Mouse (Mus musculus) midbrain, postnatal 0 days (tissue): ENCODE data around the gene Nxpe2. TPM values are rescaled to one million over a fixed set of nuclear protein-coding genes. Genes with fewer than 3 reads are reported as not detected.
"Not testable (repeated sequence)": the region's sequence is repeated elsewhere in the genome, so short reads cannot be mapped to it uniquely, and the experiment has no call there.

ENCODE experiments used
- ATAC-seq: fragments of 200-750 bp; cut with Nextera tagmentation; 2 replicates; pipeline ENCODE4 v1.8.0; 2017; ENCODE audit warnings: moderate number of reproducible peaks, mild to moderate bottlenecking, moderate TSS enrichment, moderate library complexity; ENCODE audit not compliant: low FRiP score
- DNase-seq: peaks from one replicate; pipeline ENCODE4 v3.0.0-alpha.2; 2015; ENCODE audit warnings: low spot score
- H3K27ac ChIP-seq: fragments of 300-500 bp; sonication (generic); 2 replicates; pipeline ENCODE4 v1.5.1; 2014; ENCODE audit warnings: low read depth, mild to moderate bottlenecking, low read length, mixed read lengths
- H3K27me3 ChIP-seq: fragments of 300-500 bp; sonication (generic); 2 replicates; pipeline ENCODE4 v1.6.1; 2014; ENCODE audit warnings: low read length, control low read depth, mixed read lengths; ENCODE audit not compliant: insufficient read depth
- H3K36me3 ChIP-seq: fragments of 300-500 bp; sonication (generic); 2 replicates; pipeline ENCODE4 v1.6.1; 2014; ENCODE audit warnings: low read length, control low read depth, mixed read lengths; ENCODE audit not compliant: insufficient read depth
- H3K4me1 ChIP-seq: fragments of 300-500 bp; sonication (generic); 2 replicates; pipeline ENCODE4 v1.6.1; 2014; ENCODE audit warnings: mild to moderate bottlenecking, control low read depth, antibody characterized with exemption, low read length, mixed read lengths; ENCODE audit not compliant: insufficient read depth
- H3K4me2 ChIP-seq: fragments of 300-500 bp; sonication (generic); 2 replicates; pipeline ENCODE4 v1.6.1; 2014; ENCODE audit warnings: low read depth, mild to moderate bottlenecking, low read length, mixed read lengths; ENCODE audit not compliant: poor library complexity, severe bottlenecking
- H3K4me3 ChIP-seq: fragments of 300-500 bp; sonication (generic); 2 replicates; pipeline ENCODE4 v1.5.1; 2014; ENCODE audit warnings: low read depth, mild to moderate bottlenecking, low read length, moderate library complexity
- H3K9ac ChIP-seq: fragments of 300-500 bp; sonication (generic); replicated peaks from 2 replicates; pipeline ENCODE4 v1.6.1; 2014; ENCODE audit warnings: mild to moderate bottlenecking, low read length, moderate library complexity, mixed read lengths; ENCODE audit not compliant: poor library complexity, severe bottlenecking
- H3K9me3 ChIP-seq: fragments of 300-500 bp; sonication (generic); 2 replicates; pipeline ENCODE4 v1.6.1; 2016; ENCODE audit warnings: low read length, control low read depth
- CTCF ChIP-seq: IDR thresholded peaks from 2 replicates; pipeline ENCODE4 v1.5.1; 2016; ENCODE audit warnings: antibody characterized with exemption, mild to moderate bottlenecking
- WGBS: fragments of 180-500 bp; shearing (Covaris S2); extraction: QIAGEN DNeasy Blood & Tissue Kit; methylation state at CpG from one replicate; pipeline ENCODE4 v1.1.7; 2014; 5-methylcytosine and 5-hydroxymethylcytosine counted together
- polyA plus RNA-seq: library from polyadenylated mRNA; unstranded; fragments of >200 nt; fragmentation: Nextera tagmentation; extraction: Ambion mirVana; gene quantifications from 2 replicates; pipeline ENCODE4 v1.2.1, GENCODE M21; 2015
- total RNA-seq: library from RNA; depleted of rRNA; stranded (reverse); fragments of >200 nt; gene quantifications from 2 replicates; pipeline ENCODE4 v1.2.3, GENCODE M21; 2014

The Nxpe2 gene
- total and polyA plus RNA-seq, 2 experiments from 2014 or later: 0.26 to 0.66 TPM

GRCm38 (mm10) chr9:48315825-48316224, 37.4 kb downstream of the Nxpe2 start:
- no peak overlapping the region for H3K27ac ChIP-seq
- no peaks in the 10 kb centered on the region for H3K27me3 ChIP-seq
- WGBS: 75% methylated on average over 1 of the region's 1 CpGs
- no peak for TF ChIP-seq CTCF
- H3K4me1 ChIP-seq: no peaks in the 10 kb centered on the region
- no peak overlapping the region for H3K4me3 ChIP-seq
- H3K36me3 ChIP-seq: no peaks in the 10 kb centered on the region
- no peak for ATAC-seq
- H3K4me2 ChIP-seq: no peak overlapping the region
- no peak for DNase-seq
- H3K9me3 ChIP-seq: no peaks in the 10 kb centered on the region
- H3K9ac ChIP-seq: no peak overlapping the region

- no peak for ATAC-seq
- peak overlapping the region; percentile 12; the same call in 1 of the 2 replicates for H3K4me2 ChIP-seq
Measured at GRCm38 (mm10) chr9:48314194-48314593, 39.1 kb downstream of the Nxpe2 start.

GRCm38 (mm10) chr9:48311241-48311640, 42.0 kb downstream of the Nxpe2 start:
- H3K9ac ChIP-seq: no peak overlapping the region
- H3K27ac ChIP-seq: no peak overlapping the region
- H3K9me3 ChIP-seq: no peaks in the 10 kb centered on the region
- 86% methylated on average over 5 of the region's 5 CpGs for WGBS
- TF ChIP-seq CTCF: no peak
- ATAC-seq (no peak), DNase-seq (no peak)
- H3K36me3 ChIP-seq: no peaks in the 10 kb centered on the region
- no peaks in the 10 kb centered on the region for H3K4me1 ChIP-seq
- H3K4me2 ChIP-seq: no peak overlapping the region
- H3K4me3 ChIP-seq: no peak overlapping the region
- H3K27me3 ChIP-seq: no peaks in the 10 kb centered on the region

More at GRCm38 (mm10) chr9:48314194-48314593, 39.1 kb downstream of the Nxpe2 start:
- 5% methylated on average over 3 of the region's 3 CpGs for WGBS
- 0 out of 2 replicates have a peak overlapping the region, but pooled peaks have one; percentile 10 for H3K4me3 ChIP-seq
- H3K36me3 ChIP-seq: no peaks in the 10 kb centered on the region
- peak overlapping the region; percentile 1; the same call in 1 of the 2 replicates for H3K27ac ChIP-seq
- H3K9ac ChIP-seq: no peak overlapping the region
- H3K4me1 ChIP-seq: no peaks in the 10 kb centered on the region
- H3K27me3 ChIP-seq: no peaks in the 10 kb centered on the region
- H3K9me3 ChIP-seq: no peaks in the 10 kb centered on the region
- DNase-seq: peak; percentile 67
- no peak for TF ChIP-seq CTCF

- not testable (repeated sequence) for H3K9ac ChIP-seq, DNase-seq, H3K4me2 ChIP-seq, ATAC-seq, H3K36me3 ChIP-seq, H3K4me3 ChIP-seq, H3K27me3 ChIP-seq, H3K9me3 ChIP-seq, H3K27ac ChIP-seq, H3K4me1 ChIP-seq
- 24% methylated on average over 5 of the region's 5 CpGs for WGBS
Measured at GRCm38 (mm10) chr9:48303564-48303963, 49.7 kb downstream of the Nxpe2 start.

DNA sequence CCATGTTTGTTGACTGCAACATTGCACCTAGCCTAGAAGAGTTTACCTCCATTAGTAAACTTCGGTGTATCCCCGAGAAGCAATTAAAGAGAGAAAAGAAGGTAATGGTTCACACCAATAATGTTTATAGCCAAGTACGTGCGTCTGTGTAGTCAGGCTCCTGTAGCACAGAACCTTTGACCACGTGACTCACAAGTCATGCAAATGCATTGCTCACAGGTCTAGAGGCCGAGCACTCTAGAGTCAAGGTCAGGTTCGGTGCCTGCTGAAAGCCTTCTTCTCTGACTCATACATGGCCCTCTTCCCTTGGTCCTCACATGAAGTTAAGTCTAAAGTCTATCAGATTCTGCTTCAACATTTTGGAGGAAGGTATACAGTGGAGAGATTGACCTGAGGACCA, 54.3 kb downstream of the Nxpe2 start:
- H3K4me1 ChIP-seq: no peaks in the 10 kb centered on the region
- H3K4me3 ChIP-seq: no peak overlapping the region
- H3K27me3 ChIP-seq: no peaks in the 10 kb centered on the region
- ATAC-seq (no peak), DNase-seq (no peak)
- no peak overlapping the region for H3K27ac ChIP-seq
- 93% methylated on average over 7 of the region's 7 CpGs for WGBS
- no peak overlapping the region for H3K4me2 ChIP-seq
- no peaks in the 10 kb centered on the region for H3K9me3 ChIP-seq
- H3K9ac ChIP-seq: no peak overlapping the region
- no peaks in the 10 kb centered on the region for H3K36me3 ChIP-seq
- no peak for TF ChIP-seq CTCF

DNA sequence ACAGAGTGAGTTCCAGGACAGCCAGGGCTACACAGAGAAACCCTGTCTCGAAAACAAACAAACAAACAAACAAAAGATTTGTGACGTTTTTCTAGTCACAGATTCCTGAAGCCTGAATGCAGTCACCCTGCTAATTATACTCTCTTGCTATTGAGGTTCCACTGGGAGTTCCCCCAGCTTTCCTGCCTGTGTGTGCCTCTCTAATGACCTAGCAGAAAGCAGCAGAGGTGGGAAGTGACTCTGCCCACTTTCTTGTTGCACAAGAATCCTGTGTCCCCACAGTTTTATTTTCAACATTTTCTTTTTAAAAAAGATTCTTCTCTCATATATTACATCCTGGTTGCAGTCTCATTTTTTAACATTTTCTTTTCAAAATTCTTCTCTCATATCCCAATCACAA, 58.5 kb downstream of the Nxpe2 start:
- DNase-seq: no peak
- Histone ChIP-seq H3K4me2 (no peak overlapping the region), H3K36me3 (no peaks in the 10 kb centered on the region), H3K4me1 (no peaks in the 10 kb centered on the region), H3K4me3 (no peak overlapping the region), H3K27me3 (no peaks in the 10 kb centered on the region), H3K27ac (no peak overlapping the region), H3K9me3 (no peaks in the 10 kb centered on the region), H3K9ac (no peak overlapping the region)
- no peak for ATAC-seq
- WGBS: 71% methylated on average over 2 of the region's 2 CpGs
- no peak for TF ChIP-seq CTCF
